Mouse (Mus musculus) forebrain, embryonic 12.5 days (tissue): ENCODE measurements around the gene Lypla2. TPM values are rescaled to one million over a fixed set of nuclear protein-coding genes. Genes with fewer than 3 reads are reported as not detected.

Source experiments
- ATAC-seq: fragments of 200-750 bp; cut with Nextera tagmentation; 2 replicates; pipeline ENCODE4 v1.8.0; 2017; ENCODE audit warnings: moderate TSS enrichment; ENCODE audit not compliant: low FRiP score
- H3K27ac ChIP-seq: fragments of 300-500 bp; sonication (generic); 2 replicates; pipeline ENCODE4 v1.5.1; 2016; ENCODE audit warnings: mild to moderate bottlenecking
- H3K27me3 ChIP-seq: fragments of 300-500 bp; sonication (generic); 2 replicates; pipeline ENCODE4 v1.6.1; 2016; ENCODE audit warnings: mild to moderate bottlenecking
- H3K36me3 ChIP-seq: fragments of 300-500 bp; sonication (generic); replicated peaks from 2 replicates; pipeline ENCODE4 v1.6.1; 2016; ENCODE audit warnings: mild to moderate bottlenecking
- H3K4me1 ChIP-seq: fragments of 300-500 bp; sonication (generic); 2 replicates; pipeline ENCODE4 v1.6.1; 2016
- H3K4me2 ChIP-seq: fragments of 300-500 bp; sonication (generic); 2 replicates; pipeline ENCODE4 v1.6.1; 2016; ENCODE audit warnings: mild to moderate bottlenecking, moderate library complexity
- H3K4me3 ChIP-seq: fragments of 300-500 bp; sonication (generic); replicated peaks from 2 replicates; pipeline ENCODE4 v1.5.1; 2016; ENCODE audit warnings: mild to moderate bottlenecking
- H3K9ac ChIP-seq: fragments of 300-500 bp; sonication (generic); 2 replicates; pipeline ENCODE4 v1.6.1; 2016; ENCODE audit warnings: mild to moderate bottlenecking
- H3K9me3 ChIP-seq: fragments of 300-500 bp; sonication (generic); 2 replicates; pipeline ENCODE4 v1.6.1; 2016
- WGBS: fragments of 180-500 bp; shearing (Covaris S2); methylation state at CpG from one replicate; pipeline ENCODE4 v1.1.7; 2016; 5-methylcytosine and 5-hydroxymethylcytosine counted together
- polyA plus RNA-seq: library from polyadenylated mRNA; unstranded; fragments of >200 nt; fragmentation: Nextera tagmentation; extraction: Ambion mirVana; gene quantifications from 2 replicates; pipeline ENCODE4 v1.2.1, GENCODE M21; 2016

The Lypla2 gene
- polyA plus RNA-seq, 1 experiment from 2014 or later: 153 TPM

DNA sequence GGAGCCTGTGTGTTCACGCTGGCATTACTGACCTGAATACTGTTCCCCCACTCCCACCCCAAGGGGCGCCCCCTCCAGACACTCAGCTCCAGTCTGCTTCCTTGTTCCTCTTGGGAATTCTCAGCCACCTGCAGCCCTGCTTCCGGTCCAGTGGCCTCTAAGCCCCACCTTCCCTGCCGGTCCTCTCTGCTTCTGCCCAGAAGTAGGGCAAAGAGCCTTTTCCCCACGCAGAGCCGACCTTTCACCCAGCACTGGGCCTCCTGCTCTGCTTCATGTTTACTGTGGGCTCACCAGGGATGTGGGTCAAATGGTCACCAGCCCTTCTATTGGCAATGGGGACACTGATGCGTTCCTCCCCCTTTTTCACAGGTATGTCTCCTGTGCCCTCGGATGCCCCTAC is 14.1 kb downstream of the Lypla2 start:
- WGBS: 71% methylated on average over 8 of the region's 8 CpGs
- Histone ChIP-seq H3K9me3 (no peaks in the 10 kb centered on the region), H3K36me3 (peaks cover 29% of the 10 kb centered on the region), H3K4me3 (no peak overlapping the region), H3K4me2 (no peak overlapping the region), H3K9ac (no peak overlapping the region), H3K27ac (no peak overlapping the region), H3K4me1 (peaks cover 7% of the 10 kb centered on the region), H3K27me3 (no peaks in the 10 kb centered on the region)
- no peak for ATAC-seq

DNA sequence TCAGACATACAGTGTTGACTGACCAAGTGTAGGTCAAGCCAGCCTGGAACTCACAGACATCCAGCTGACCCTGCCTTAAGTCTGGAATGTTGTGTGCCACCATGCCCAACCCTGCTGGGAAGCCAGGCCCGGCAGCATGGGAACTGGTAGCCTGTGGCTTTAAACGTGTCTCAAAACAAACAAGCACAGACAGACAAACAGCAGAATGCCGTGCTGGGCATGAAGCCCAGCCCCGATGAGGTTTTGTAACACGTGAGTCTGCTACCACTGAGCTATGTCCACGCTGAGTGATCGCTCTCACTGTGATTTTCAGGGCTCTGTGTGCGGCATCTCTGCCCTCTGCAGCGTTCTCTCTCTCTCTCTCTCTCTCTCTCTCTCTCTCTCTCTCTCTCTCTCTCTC is 16.5 kb downstream of the Lypla2 start:
- 91% methylated on average over 9 of the region's 9 CpGs for WGBS
- Histone ChIP-seq H3K4me2 (no peak overlapping the region), H3K36me3 (peaks cover 45% of the 10 kb centered on the region), H3K27ac (no peak overlapping the region), H3K9ac (no peak overlapping the region), H3K9me3 (no peaks in the 10 kb centered on the region), H3K4me1 (no peaks in the 10 kb centered on the region), H3K27me3 (no peaks in the 10 kb centered on the region), H3K4me3 (no peak overlapping the region)
- ATAC-seq: no peak

DNA sequence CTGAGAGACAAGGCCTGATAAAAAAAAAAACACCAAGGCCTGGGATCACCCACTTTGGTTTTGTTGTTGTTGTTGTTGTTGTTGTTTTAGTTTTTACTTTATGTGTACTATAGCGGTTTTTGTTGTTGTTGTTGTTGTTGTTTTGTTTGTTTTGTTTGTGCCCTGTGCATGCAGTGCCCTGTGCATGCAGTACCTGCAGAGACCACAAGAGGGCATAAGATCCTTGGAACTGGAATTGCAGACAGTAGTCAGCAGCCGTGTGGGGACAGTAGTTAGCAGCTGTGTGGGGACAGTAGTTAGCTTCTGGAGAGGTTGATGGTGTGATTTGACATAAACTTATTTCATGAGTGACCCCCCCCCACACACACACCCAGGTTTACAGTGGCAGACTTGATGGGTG is 18.2 kb downstream of the Lypla2 start:
- H3K9me3 ChIP-seq: no peaks in the 10 kb centered on the region
- H3K9ac ChIP-seq: no peak overlapping the region
- no peaks in the 10 kb centered on the region for H3K27me3 ChIP-seq
- H3K4me3 ChIP-seq: no peak overlapping the region
- no peaks in the 10 kb centered on the region for H3K4me1 ChIP-seq
- WGBS: 9% methylated on average over 2 of the region's 2 CpGs
- H3K27ac ChIP-seq: no peak overlapping the region
- H3K36me3 ChIP-seq: peaks cover 39% of the 10 kb centered on the region
- H3K4me2 ChIP-seq: no peak overlapping the region
- ATAC-seq: peak; percentile 55; the same call in 1 of the 2 replicates

DNA sequence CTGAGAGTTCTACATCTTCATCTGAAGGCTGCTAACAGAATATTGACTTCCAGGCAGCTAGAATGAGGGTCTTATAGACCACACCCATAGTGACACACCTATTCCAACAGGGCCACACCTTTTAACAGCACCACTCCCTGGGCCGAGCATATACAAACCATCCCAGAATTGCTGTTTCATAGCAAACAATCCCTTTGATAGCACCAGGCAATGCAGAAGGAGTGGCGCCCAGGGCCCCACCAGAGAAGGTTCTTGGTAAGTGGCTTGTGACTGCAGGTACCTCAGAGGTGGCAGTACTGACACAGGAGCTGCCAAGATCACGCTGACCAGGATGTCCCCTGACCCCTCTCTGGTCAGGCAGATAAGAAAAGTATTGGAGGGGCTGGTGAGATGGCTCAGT is 19.2 kb downstream of the Lypla2 start:
- Histone ChIP-seq H3K36me3 (peaks cover 32% of the 10 kb centered on the region), H3K9me3 (no peaks in the 10 kb centered on the region), H3K4me2 (no peak overlapping the region), H3K27ac (no peak overlapping the region), H3K4me3 (no peak overlapping the region), H3K9ac (no peak overlapping the region), H3K4me1 (no peaks in the 10 kb centered on the region), H3K27me3 (no peaks in the 10 kb centered on the region)
- 91% methylated on average over 3 of the region's 3 CpGs for WGBS
- no peak for ATAC-seq

DNA sequence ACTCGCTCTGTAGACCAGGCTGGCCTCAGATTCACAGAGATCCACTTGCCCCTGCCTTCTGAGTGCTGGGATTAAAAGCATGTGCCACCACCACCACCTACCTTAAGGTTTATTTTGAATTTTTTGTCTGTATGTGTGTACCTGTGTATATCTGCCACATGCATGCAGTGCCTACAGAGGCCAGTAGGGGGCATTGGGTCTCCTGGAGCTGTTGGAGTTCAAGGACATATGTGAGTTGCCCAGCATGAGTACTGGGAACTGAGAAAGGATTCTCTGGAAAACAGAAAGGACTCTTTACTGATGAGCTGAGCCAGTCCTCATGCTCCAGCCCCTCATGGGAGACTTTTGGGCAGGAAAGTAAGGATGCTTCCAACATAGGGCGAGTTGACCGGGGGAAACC is 20.9 kb downstream of the Lypla2 start:
- Histone ChIP-seq H3K4me2 (no peak overlapping the region), H3K27ac (no peak overlapping the region), H3K9ac (no peak overlapping the region), H3K4me3 (no peak overlapping the region), H3K27me3 (no peaks in the 10 kb centered on the region), H3K36me3 (peaks cover 28% of the 10 kb centered on the region), H3K4me1 (peaks cover 5% of the 10 kb centered on the region; the same call in 1 of the 2 replicates), H3K9me3 (no peaks in the 10 kb centered on the region)
- 94% methylated on average over 3 of the region's 3 CpGs for WGBS
- no peak for ATAC-seq

DNA sequence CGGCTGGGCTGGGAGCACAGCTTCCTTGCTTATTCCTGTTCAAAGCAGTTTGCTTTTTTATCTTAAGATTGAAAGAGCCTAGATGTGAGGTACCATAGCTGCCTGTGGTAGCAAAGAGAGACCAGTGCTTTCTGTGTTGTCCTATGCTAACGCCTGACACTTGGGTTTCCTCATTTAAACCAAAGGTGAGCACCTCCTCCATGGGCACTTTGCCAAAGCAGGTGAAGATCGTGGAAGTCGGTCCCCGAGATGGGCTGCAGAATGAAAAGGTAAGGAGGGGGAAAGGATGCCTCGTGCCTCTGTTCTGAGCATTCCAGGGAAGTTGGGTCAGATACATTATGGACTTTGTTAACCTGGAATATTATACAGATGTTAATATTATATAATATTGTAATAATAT is 22.1 kb downstream of the Lypla2 start:
- H3K4me3 ChIP-seq: no peak overlapping the region
- no peaks in the 10 kb centered on the region for H3K9me3 ChIP-seq
- 94% methylated on average over 6 of the region's 6 CpGs for WGBS
- H3K36me3 ChIP-seq: peaks cover 20% of the 10 kb centered on the region
- no peaks in the 10 kb centered on the region for H3K27me3 ChIP-seq
- no peak overlapping the region for H3K4me2 ChIP-seq
- no peak overlapping the region for H3K27ac ChIP-seq
- no peak for ATAC-seq
- H3K9ac ChIP-seq: no peak overlapping the region
- peaks cover 8% of the 10 kb centered on the region; the same call in 1 of the 2 replicates for H3K4me1 ChIP-seq

DNA sequence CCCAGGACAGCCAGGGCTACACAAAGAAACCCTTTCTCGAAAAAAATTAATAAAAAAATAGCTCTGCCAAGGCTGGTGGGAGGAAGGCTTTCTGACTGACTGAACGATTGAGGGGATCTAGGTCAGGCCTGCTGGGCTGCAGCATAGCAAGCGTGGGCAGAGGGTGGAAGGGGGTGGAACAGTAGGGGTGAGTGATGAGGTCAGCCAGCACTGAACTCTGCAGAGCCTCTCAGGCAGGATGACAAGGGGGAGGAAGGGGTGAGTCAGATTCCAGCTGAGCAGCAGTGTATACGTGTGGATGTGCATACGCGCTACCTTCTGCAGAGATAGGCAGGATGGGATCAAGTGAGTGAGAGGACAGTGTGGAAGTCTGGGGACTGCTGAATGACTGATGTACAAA is 22.5 kb downstream of the Lypla2 start:
- H3K4me3 ChIP-seq: no peak overlapping the region
- H3K9me3 ChIP-seq: no peaks in the 10 kb centered on the region

DNA sequence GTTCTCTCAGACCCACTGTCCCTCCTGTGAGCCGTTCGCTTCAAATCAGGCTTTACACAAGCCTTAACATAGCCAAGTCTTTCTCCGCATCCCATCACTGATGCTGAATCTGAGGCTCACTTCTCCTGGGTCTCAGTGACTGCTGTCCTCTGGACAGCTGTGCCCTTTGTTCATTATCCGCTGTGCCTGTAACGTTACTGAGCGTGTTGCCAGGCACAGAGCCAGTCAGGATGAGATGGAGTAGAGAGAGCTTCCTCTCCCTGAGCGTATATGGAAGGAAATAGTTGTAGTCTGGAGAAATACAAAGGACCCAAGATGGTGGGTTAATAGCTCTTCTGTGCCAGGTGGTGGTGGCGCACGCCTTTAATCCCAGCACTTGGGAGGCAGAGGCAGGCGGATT is 23.0 kb downstream of the Lypla2 start:
- peaks cover 20% of the 10 kb centered on the region for H3K36me3 ChIP-seq
- peaks cover 8% of the 10 kb centered on the region; the same call in 1 of the 2 replicates for H3K4me1 ChIP-seq
- no peak overlapping the region for H3K4me2 ChIP-seq
- H3K27me3 ChIP-seq: no peaks in the 10 kb centered on the region
- 87% methylated on average over 10 of the region's 10 CpGs for WGBS
- H3K9me3 ChIP-seq: no peaks in the 10 kb centered on the region
- H3K4me3 ChIP-seq: no peak overlapping the region
- H3K9ac ChIP-seq: no peak overlapping the region
- no peak overlapping the region for H3K27ac ChIP-seq
- no peak for ATAC-seq

More for the DNA sequence above, 22.5 kb downstream of the Lypla2 start:
- Histone ChIP-seq H3K9ac (no peak overlapping the region), H3K4me2 (no peak overlapping the region), H3K36me3 (peaks cover 20% of the 10 kb centered on the region), H3K4me1 (peaks cover 8% of the 10 kb centered on the region; the same call in 1 of the 2 replicates), H3K27ac (no peak overlapping the region), H3K27me3 (no peaks in the 10 kb centered on the region)
- ATAC-seq: no peak
- WGBS: 70% methylated on average over 6 of the region's 6 CpGs

DNA sequence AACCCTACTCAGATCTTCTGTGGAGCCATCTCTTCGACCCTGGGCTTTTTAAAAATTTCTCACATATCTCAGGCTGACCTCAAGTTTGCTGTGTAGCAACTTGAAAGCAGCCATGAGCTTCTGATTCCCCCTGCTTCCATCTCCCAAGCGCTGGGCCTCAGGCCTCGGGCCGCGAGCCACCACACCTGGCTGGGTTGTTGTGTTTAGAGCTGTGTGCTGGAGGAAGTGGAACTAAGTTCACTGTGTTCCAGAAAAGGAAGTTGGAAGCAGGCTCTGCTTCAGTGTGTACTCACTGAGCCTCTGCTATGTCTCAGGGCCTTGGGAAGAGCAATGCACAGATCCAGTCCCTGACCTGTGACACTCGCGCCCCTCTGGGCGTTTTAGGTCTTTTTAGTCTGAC is 24.3 kb downstream of the Lypla2 start:
- WGBS: 95% methylated on average over 8 of the region's 8 CpGs
- Histone ChIP-seq H3K36me3 (peaks cover 18% of the 10 kb centered on the region), H3K9ac (0 out of 2 replicates have a peak overlapping the region, but pooled peaks have one; percentile 17), H3K4me3 (no peak overlapping the region), H3K9me3 (no peaks in the 10 kb centered on the region), H3K27ac (no peak overlapping the region), H3K4me2 (no peak overlapping the region), H3K4me1 (peaks cover 8% of the 10 kb centered on the region; the same call in 1 of the 2 replicates), H3K27me3 (no peaks in the 10 kb centered on the region)
- no peak for ATAC-seq

DNA sequence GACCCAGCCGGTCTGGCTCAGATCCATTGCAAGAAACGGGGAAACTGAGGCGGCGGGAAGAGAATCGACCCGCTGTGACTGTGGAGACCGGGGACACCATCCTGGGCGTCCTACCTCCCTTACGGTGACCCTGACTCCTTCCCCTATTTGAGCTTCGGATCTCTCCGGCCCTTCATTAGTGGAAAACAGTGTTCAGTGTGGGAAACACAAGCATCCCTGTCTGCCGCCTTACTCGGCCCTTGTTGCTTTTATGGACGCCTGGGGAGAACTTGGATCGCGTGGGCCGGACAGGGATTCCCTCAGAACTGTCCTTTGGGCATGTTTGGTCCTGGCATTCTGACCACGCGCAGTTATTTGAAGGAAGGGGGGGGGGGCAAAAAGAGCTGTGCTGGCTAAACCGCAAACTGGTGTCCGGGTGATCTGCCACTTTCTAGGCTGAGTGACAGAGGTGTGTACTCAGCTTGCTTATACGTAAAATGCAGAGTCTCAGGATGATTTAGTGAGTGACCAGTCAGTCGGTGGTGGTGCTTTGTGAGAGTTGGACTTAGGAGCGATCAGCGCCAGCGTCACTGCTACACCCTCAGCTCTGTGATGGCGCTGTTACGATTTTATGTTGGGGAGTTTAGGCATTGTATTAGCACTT is 25.6 kb downstream of the Lypla2 start:
- no peaks in the 10 kb centered on the region for H3K27me3 ChIP-seq
- WGBS: 2% methylated on average over 28 of the region's 28 CpGs
- H3K4me2 ChIP-seq: peak overlapping the region; percentile 89
- no peaks in the 10 kb centered on the region for H3K9me3 ChIP-seq
- peaks cover 8% of the 10 kb centered on the region; the same call in 1 of the 2 replicates for H3K4me1 ChIP-seq
- ATAC-seq: no peak
- peaks cover 8% of the 10 kb centered on the region for H3K36me3 ChIP-seq
- H3K9ac ChIP-seq: peak overlapping the region; percentile 72
- H3K4me3 ChIP-seq: peak overlapping the region; percentile 77
- H3K27ac ChIP-seq: peak overlapping the region; percentile 27

DNA sequence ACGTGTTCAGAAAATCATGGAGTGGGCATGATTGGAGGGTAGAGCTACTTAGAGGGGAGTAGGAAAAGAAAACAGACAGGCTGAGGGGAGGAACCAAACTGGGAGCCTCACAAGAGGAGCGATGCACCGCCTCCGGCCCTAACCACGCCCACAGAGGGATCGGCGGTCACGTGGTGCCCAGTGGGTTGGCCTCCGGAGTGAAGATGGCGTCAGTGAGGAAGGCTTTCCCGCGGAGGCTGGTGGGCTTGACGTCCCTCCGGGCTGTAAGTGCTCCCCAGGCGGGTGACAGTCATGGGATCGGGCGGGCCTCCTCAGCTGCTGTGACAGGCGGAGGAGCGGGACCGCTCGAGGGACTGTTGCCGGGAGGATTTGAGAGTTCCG is 26.2 kb downstream of the Lypla2 start, which contains the start of gene Hmgcl:
TSS of gene Hmgcl (plus strand) at position 171 of the 381 bp plus-strand sequence.
- peak within 1 kb of the TSS; percentile 72 for H3K9ac ChIP-seq
- peak within 1 kb of the TSS; percentile 77 for H3K4me3 ChIP-seq
- WGBS: 0% methylated on average over 23 of the region's 23 CpGs
- H3K9me3 ChIP-seq: no peaks in the 10 kb centered on the region
- peak within 1 kb of the TSS; percentile 89 for H3K4me2 ChIP-seq
- H3K36me3 ChIP-seq: peaks cover 3% of the 10 kb centered on the region
- H3K4me1 ChIP-seq: peaks cover 8% of the 10 kb centered on the region; the same call in 1 of the 2 replicates
- H3K27ac ChIP-seq: peak within 1 kb of the TSS; percentile 27
- peak; percentile 94 for ATAC-seq
- H3K27me3 ChIP-seq: no peaks in the 10 kb centered on the region

DNA sequence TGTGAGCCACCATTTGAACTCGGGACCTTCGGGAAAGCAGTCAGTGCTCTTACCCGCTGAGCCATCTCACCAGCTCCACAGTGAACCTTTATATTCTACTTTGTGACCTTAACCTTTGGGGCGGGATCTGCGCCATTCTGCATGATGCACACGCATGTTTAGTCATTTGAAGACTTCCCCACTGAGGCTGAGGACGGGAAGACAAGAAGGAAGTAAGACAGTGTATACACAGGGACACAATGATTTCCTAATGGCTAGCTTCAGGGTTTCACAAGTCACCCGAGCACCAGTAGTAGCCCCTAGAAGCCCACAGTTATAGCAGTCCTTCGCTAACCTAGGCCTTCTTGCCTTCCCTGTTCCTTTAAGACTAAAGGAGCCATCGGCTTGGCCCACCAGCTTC is 26.7 kb downstream of the Lypla2 start:
- H3K4me3 ChIP-seq: peak overlapping the region; percentile 77
- H3K9ac ChIP-seq: peak overlapping the region; percentile 72
- H3K36me3 ChIP-seq: peaks cover 5% of the 10 kb centered on the region; the same call in 1 of the 2 replicates
- H3K4me1 ChIP-seq: peaks cover 8% of the 10 kb centered on the region; the same call in 1 of the 2 replicates
- H3K4me2 ChIP-seq: peak overlapping the region; percentile 89
- WGBS: 78% methylated on average over 10 of the region's 10 CpGs
- H3K9me3 ChIP-seq: no peaks in the 10 kb centered on the region
- H3K27me3 ChIP-seq: no peaks in the 10 kb centered on the region
- H3K27ac ChIP-seq: peak overlapping the region; percentile 21; the same call in 1 of the 2 replicates
- peak; percentile 16; the same call in 1 of the 2 replicates for ATAC-seq

DNA sequence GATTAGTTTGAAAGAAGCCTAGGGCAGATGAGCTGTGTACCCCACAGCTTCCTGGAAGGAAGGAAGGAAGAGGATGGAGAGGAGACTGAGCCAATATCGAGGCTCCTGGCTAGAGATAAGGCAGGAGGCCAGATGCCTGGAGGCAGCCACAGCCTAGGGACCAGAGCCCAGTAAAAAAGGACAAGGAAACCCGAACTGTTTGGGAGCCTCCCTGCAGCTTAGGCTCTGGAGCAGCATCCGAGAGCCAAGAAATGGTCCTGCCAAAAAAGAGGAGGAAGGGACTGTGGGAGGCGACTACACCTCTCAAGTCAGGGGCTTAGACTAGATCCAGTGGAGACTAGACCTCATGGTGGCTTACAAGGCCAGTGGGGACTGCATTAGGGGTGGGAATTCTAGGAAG is 29.0 kb downstream of the Lypla2 start:
- H3K36me3 ChIP-seq: peaks cover 16% of the 10 kb centered on the region
- H3K9me3 ChIP-seq: no peaks in the 10 kb centered on the region
- ATAC-seq: no peak
- H3K27ac ChIP-seq: no peak overlapping the region
- no peak overlapping the region for H3K9ac ChIP-seq
- WGBS: 63% methylated on average over 4 of the region's 4 CpGs
- H3K4me1 ChIP-seq: peaks cover 8% of the 10 kb centered on the region; the same call in 1 of the 2 replicates
- no peaks in the 10 kb centered on the region for H3K27me3 ChIP-seq
- no peak overlapping the region for H3K4me2 ChIP-seq
- no peak overlapping the region for H3K4me3 ChIP-seq
